Mouse (Mus musculus) midbrain, embryonic 16.5 days (tissue): ENCODE measurements around the gene Grik4. TPM values are rescaled to one million over a fixed set of nuclear protein-coding genes. Genes with fewer than 3 reads are reported as not detected.
A peak's percentile ranks its signal among the peaks of the same experiment; 100 is the strongest.

Source experiments
- ATAC-seq: fragments of 200-750 bp; cut with Nextera tagmentation; 2 replicates; pipeline ENCODE4 v1.8.0; 2017; ENCODE audit warnings: moderate TSS enrichment
- H3K27ac ChIP-seq: fragments of 300-500 bp; sonication (generic); 2 replicates; pipeline ENCODE4 v1.5.1; 2014; ENCODE audit warnings: mild to moderate bottlenecking, low read length, mixed read lengths
- H3K27me3 ChIP-seq: fragments of 300-500 bp; sonication (generic); 2 replicates; pipeline ENCODE4 v1.6.1; 2014; ENCODE audit warnings: low read depth, low read length, mixed read lengths; ENCODE audit not compliant: control insufficient read depth, insufficient read depth
- H3K36me3 ChIP-seq: fragments of 300-500 bp; sonication (generic); 2 replicates; pipeline ENCODE4 v1.6.1; 2014; ENCODE audit warnings: mild to moderate bottlenecking, low read length, moderate library complexity, mixed read lengths; ENCODE audit not compliant: control insufficient read depth, insufficient read depth
- H3K4me1 ChIP-seq: fragments of 300-500 bp; sonication (generic); 2 replicates; pipeline ENCODE4 v1.6.1; 2014; ENCODE audit warnings: mild to moderate bottlenecking, low read length, mixed read lengths; ENCODE audit not compliant: control insufficient read depth, insufficient read depth
- H3K4me2 ChIP-seq: fragments of 300-500 bp; sonication (generic); 2 replicates; pipeline ENCODE4 v1.6.1; 2014; ENCODE audit warnings: mild to moderate bottlenecking, low read length, mixed read lengths
- H3K4me3 ChIP-seq: fragments of 300-500 bp; sonication (generic); 2 replicates; pipeline ENCODE4 v1.5.1; 2014; ENCODE audit warnings: low read depth, mild to moderate bottlenecking, low read length, moderate library complexity, mixed read lengths
- H3K9ac ChIP-seq: fragments of 300-500 bp; sonication (generic); 2 replicates; pipeline ENCODE4 v1.6.1; 2014; ENCODE audit warnings: low read depth, low read length, mixed read lengths
- H3K9me3 ChIP-seq: fragments of 300-500 bp; sonication (generic); replicated peaks from 2 replicates; pipeline ENCODE4 v1.6.1; 2014; ENCODE audit warnings: mild to moderate bottlenecking, low read length, mixed read lengths; ENCODE audit not compliant: control insufficient read depth, poor library complexity, severe bottlenecking
- WGBS: fragments of 180-500 bp; shearing (Covaris S2); extraction: QIAGEN DNeasy Blood & Tissue Kit; methylation state at CpG from one replicate; pipeline ENCODE4 v1.1.7; 2014; 5-methylcytosine and 5-hydroxymethylcytosine counted together
- polyA plus RNA-seq: library from polyadenylated mRNA; unstranded; fragments of >200 nt; fragmentation: Nextera tagmentation; extraction: Ambion mirVana; gene quantifications from 2 replicates; pipeline ENCODE4 v1.2.1, GENCODE M21; 2015

The Grik4 gene
- polyA plus RNA-seq, 1 experiment from 2014 or later, result 11.7 TPM

GRCm38 (mm10) chr9:42724099-42724498 lies 220.2 kb downstream of the Grik4 start:
- no peaks in the 10 kb centered on the region for H3K36me3 ChIP-seq
- H3K4me2 ChIP-seq, result no peak overlapping the region
- no peaks in the 10 kb centered on the region for H3K27me3 ChIP-seq
- peaks cover 24% of the 10 kb centered on the region for H3K4me1 ChIP-seq
- no peak for ATAC-seq
- no peak overlapping the region for H3K9ac ChIP-seq
- H3K9me3 ChIP-seq, result no peaks in the 10 kb centered on the region
- peak overlapping the region; percentile 37; the same call in 1 of the 2 replicates for H3K27ac ChIP-seq
- 47% methylated on average over 7 of the region's 7 CpGs for WGBS
- H3K4me3 ChIP-seq, result no peak overlapping the region

- no peak overlapping the region for H3K4me2 ChIP-seq
- no peaks in the 10 kb centered on the region for H3K27me3 ChIP-seq
- no peak overlapping the region for H3K27ac ChIP-seq
- WGBS, result 21% methylated on average over 4 of the region's 4 CpGs
- peaks cover 17% of the 10 kb centered on the region for H3K4me1 ChIP-seq
- ATAC-seq, result no peak
- no peak overlapping the region for H3K4me3 ChIP-seq
- no peak overlapping the region for H3K9ac ChIP-seq
- H3K9me3 ChIP-seq, result no peaks in the 10 kb centered on the region
- H3K36me3 ChIP-seq, result no peaks in the 10 kb centered on the region
These were observed 221.8 kb downstream of the Grik4 start for GRCm38 (mm10) chr9:42722501-42722900.

- no peak for ATAC-seq
- Histone ChIP-seq H3K4me1 (peaks cover 17% of the 10 kb centered on the region), H3K27me3 (no peaks in the 10 kb centered on the region), H3K9me3 (no peaks in the 10 kb centered on the region), H3K4me3 (no peak overlapping the region), H3K27ac (no peak overlapping the region), H3K9ac (no peak overlapping the region), H3K36me3 (no peaks in the 10 kb centered on the region), H3K4me2 (no peak overlapping the region)
- 94% methylated on average over 9 of the region's 9 CpGs for WGBS
These were observed 222.6 kb downstream of the Grik4 start for GRCm38 (mm10) chr9:42721718-42722117.

- ATAC-seq, result no peak
- whole genome bisulfite sequencing, result 83% methylated on average over 4 of the region's 4 CpGs
- no peaks in the 10 kb centered on the region for H3K9me3 ChIP-seq
- no peak overlapping the region for H3K9ac ChIP-seq
- H3K27me3 ChIP-seq, result no peaks in the 10 kb centered on the region
- peaks cover 17% of the 10 kb centered on the region for H3K4me1 ChIP-seq
- no peak overlapping the region for H3K27ac ChIP-seq
- H3K36me3 ChIP-seq, result no peaks in the 10 kb centered on the region
- no peak overlapping the region for H3K4me2 ChIP-seq
- no peak overlapping the region for H3K4me3 ChIP-seq
These were observed 223.1 kb downstream of the Grik4 start for GRCm38 (mm10) chr9:42721146-42721545.

- Histone ChIP-seq H3K4me2 (no peak overlapping the region), H3K9me3 (no peaks in the 10 kb centered on the region), H3K27me3 (no peaks in the 10 kb centered on the region), H3K36me3 (no peaks in the 10 kb centered on the region), H3K4me3 (no peak overlapping the region), H3K4me1 (no peaks in the 10 kb centered on the region; the same call in 1 of the 2 replicates), H3K9ac (no peak overlapping the region), H3K27ac (no peak overlapping the region)
- 85% methylated on average over 8 of the region's 8 CpGs for WGBS
- ATAC-seq, result no peak
These were observed 230.4 kb downstream of the Grik4 start for GRCm38 (mm10) chr9:42713912-42714311.

GRCm38 (mm10) chr9:42705848-42706247 lies 238.4 kb downstream of the Grik4 start:
- H3K4me1 ChIP-seq, result peaks cover 4% of the 10 kb centered on the region
- H3K36me3 ChIP-seq, result no peaks in the 10 kb centered on the region
- no peak overlapping the region for H3K4me3 ChIP-seq
- WGBS, result 85% methylated on average over 7 of the region's 7 CpGs
- H3K9me3 ChIP-seq, result no peaks in the 10 kb centered on the region
- H3K9ac ChIP-seq, result no peak overlapping the region
- no peaks in the 10 kb centered on the region for H3K27me3 ChIP-seq
- no peak overlapping the region for H3K27ac ChIP-seq
- no peak overlapping the region for H3K4me2 ChIP-seq
- no peak for ATAC-seq

GRCm38 (mm10) chr9:42703191-42703854 lies 241.0 kb downstream of the Grik4 start:
- Histone ChIP-seq H3K27me3 (no peaks in the 10 kb centered on the region), H3K9me3 (no peaks in the 10 kb centered on the region), H3K4me1 (peaks cover 4% of the 10 kb centered on the region), H3K9ac (no peak overlapping the region), H3K4me2 (no peak overlapping the region), H3K4me3 (no peak overlapping the region), H3K36me3 (no peaks in the 10 kb centered on the region), H3K27ac (no peak overlapping the region)
- no peak for ATAC-seq
- 25% methylated on average over 8 of the region's 8 CpGs for WGBS

GRCm38 (mm10) chr9:42702231-42703132 lies 241.8 kb downstream of the Grik4 start:
- 60% methylated on average over 11 of the region's 11 CpGs for WGBS
- ATAC-seq, result peak; percentile 65; the same call in 1 of the 2 replicates
- peaks cover 4% of the 10 kb centered on the region for H3K4me1 ChIP-seq
- H3K27me3 ChIP-seq, result no peaks in the 10 kb centered on the region
- H3K9ac ChIP-seq, result no peak overlapping the region
- H3K36me3 ChIP-seq, result no peaks in the 10 kb centered on the region
- H3K27ac ChIP-seq, result no peak overlapping the region
- no peaks in the 10 kb centered on the region for H3K9me3 ChIP-seq
- H3K4me2 ChIP-seq, result no peak overlapping the region
- no peak overlapping the region for H3K4me3 ChIP-seq

GRCm38 (mm10) chr9:42701729-42702128 lies 242.6 kb downstream of the Grik4 start:
- no peak overlapping the region for H3K27ac ChIP-seq
- WGBS, result 90% methylated on average over 5 of the region's 5 CpGs
- no peaks in the 10 kb centered on the region for H3K9me3 ChIP-seq
- no peak overlapping the region for H3K4me2 ChIP-seq
- no peaks in the 10 kb centered on the region for H3K27me3 ChIP-seq
- peaks cover 4% of the 10 kb centered on the region for H3K4me1 ChIP-seq
- H3K4me3 ChIP-seq, result no peak overlapping the region
- H3K9ac ChIP-seq, result no peak overlapping the region
- H3K36me3 ChIP-seq, result no peaks in the 10 kb centered on the region
- ATAC-seq, result no peak
